Mouse (Mus musculus): Measurements from ENCODE around the gene Cyp4x1. TPM values are rescaled to one million over a fixed set of nuclear protein-coding genes. Genes with fewer than 3 reads are reported as not detected.
A peak's percentile ranks its signal among the peaks of the same experiment; 100 is the strongest.

Gene Cyp4x1
- total and polyA plus RNA-seq, 2 experiments from 2014 or later = 11.3 to 24.7 TPM

GRCm38 (mm10) chr4:115063518-115064239 lies 70.4 kb downstream of the Cyp4x1 start:
- Histone ChIP-seq H3K27ac (ENCODE audit: low read depth, low read length) (peak overlapping the region; percentile 19), H3K27me3 (ENCODE audit: insufficient read depth, low read length) (peaks cover 40% of the 10 kb centered on the region), H3K36me3 (ENCODE audit: insufficient read depth, low read length) (no peaks in the 10 kb centered on the region; the same call in 1 of the 2 replicates), H3K4me3 (ENCODE audit: low read depth, low read length) (peak overlapping the region; percentile 58), H3K9ac (replicated peaks; ENCODE audit: low read length, poor library complexity, severe bottlenecking) (peak overlapping the region; percentile 72), H3K4me1 (ENCODE audit: insufficient read depth, low read length) (no peaks in the 10 kb centered on the region), H3K4me2 (ENCODE audit: low read depth, low read length, poor library complexity, severe bottlenecking) (peak overlapping the region; percentile 74), H3K9me3 (ENCODE audit: low read length) (no peaks in the 10 kb centered on the region)
- TF ChIP-seq CTCF (IDR thresholded peaks at IDR 0.05) = no peak
- ATAC-seq (ENCODE audit: low FRiP score) = peak; percentile 4; the same call in 1 of the 2 replicates
- no peak for DNase-seq (ENCODE audit: low spot score)
- WGBS = 1% methylated on average over 31 of the region's 31 CpGs

GRCm38 (mm10) chr4:115062875-115063517 lies 71.1 kb downstream of the Cyp4x1 start:
- no peaks in the 10 kb centered on the region for H3K4me1 ChIP-seq (ENCODE audit: insufficient read depth, low read length)
- ATAC-seq (ENCODE audit: low FRiP score) (peak; percentile 74), DNase-seq (ENCODE audit: low spot score) (no peak)
- WGBS = under 1% methylated on average over 50 of the region's 58 CpGs
- H3K9ac ChIP-seq (replicated peaks; ENCODE audit: low read length, poor library complexity, severe bottlenecking) = peak overlapping the region; percentile 72
- no peaks in the 10 kb centered on the region for H3K9me3 ChIP-seq (ENCODE audit: low read length)
- H3K27ac ChIP-seq (ENCODE audit: low read depth, low read length) = peak overlapping the region; percentile 19
- H3K27me3 ChIP-seq (ENCODE audit: insufficient read depth, low read length) = peaks cover 40% of the 10 kb centered on the region
- peak overlapping the region; percentile 58 for H3K4me3 ChIP-seq (ENCODE audit: low read depth, low read length)
- H3K4me2 ChIP-seq (ENCODE audit: low read depth, low read length, poor library complexity, severe bottlenecking) = peak overlapping the region; percentile 74
- no peaks in the 10 kb centered on the region for H3K36me3 ChIP-seq (ENCODE audit: insufficient read depth, low read length)
- TF ChIP-seq CTCF (IDR thresholded peaks at IDR 0.05) = no peak

GRCm38 (mm10) chr4:115062540-115062874 lies 71.6 kb downstream of the Cyp4x1 start:
- no peak for ATAC-seq (ENCODE audit: low FRiP score)
- no peaks in the 10 kb centered on the region for H3K9me3 ChIP-seq (ENCODE audit: low read length)
- H3K36me3 ChIP-seq (ENCODE audit: insufficient read depth, low read length) = no peaks in the 10 kb centered on the region
- no peak for TF ChIP-seq CTCF (IDR thresholded peaks at IDR 0.05)
- peak overlapping the region; percentile 74 for H3K4me2 ChIP-seq (ENCODE audit: low read depth, low read length, poor library complexity, severe bottlenecking)
- no peak for DNase-seq (ENCODE audit: low spot score)
- peak overlapping the region; percentile 19 for H3K27ac ChIP-seq (ENCODE audit: low read depth, low read length)
- peak overlapping the region; percentile 72 for H3K9ac ChIP-seq (replicated peaks; ENCODE audit: low read length, poor library complexity, severe bottlenecking)
- peaks cover 40% of the 10 kb centered on the region for H3K27me3 ChIP-seq (ENCODE audit: insufficient read depth, low read length)
- H3K4me3 ChIP-seq (ENCODE audit: low read depth, low read length) = peak overlapping the region; percentile 58
- under 1% methylated on average over 9 of the region's 9 CpGs for WGBS
- H3K4me1 ChIP-seq (ENCODE audit: insufficient read depth, low read length) = no peaks in the 10 kb centered on the region

- H3K36me3 ChIP-seq (ENCODE audit: insufficient read depth, low read length) = no peaks in the 10 kb centered on the region
- 0 out of 2 replicates have a peak overlapping the region, but pooled peaks have one; percentile 40 for H3K9ac ChIP-seq (replicated peaks; ENCODE audit: low read length, poor library complexity, severe bottlenecking)
- H3K4me2 ChIP-seq (ENCODE audit: low read depth, low read length, poor library complexity, severe bottlenecking) = peak overlapping the region; percentile 46
- H3K4me1 ChIP-seq (ENCODE audit: insufficient read depth, low read length) = no peaks in the 10 kb centered on the region
- DNase-seq (ENCODE audit: low spot score) (no peak), ATAC-seq (ENCODE audit: low FRiP score) (no peak)
- peak overlapping the region; percentile 42 for H3K4me3 ChIP-seq (ENCODE audit: low read depth, low read length)
- no peaks in the 10 kb centered on the region for H3K9me3 ChIP-seq (ENCODE audit: low read length)
- no peak for TF ChIP-seq CTCF (IDR thresholded peaks at IDR 0.05)
- peaks cover 34% of the 10 kb centered on the region for H3K27me3 ChIP-seq (ENCODE audit: insufficient read depth, low read length)
- WGBS = 7% methylated on average over 3 of the region's 3 CpGs
- H3K27ac ChIP-seq (ENCODE audit: low read depth, low read length) = peak overlapping the region; percentile 84
Measured at GRCm38 (mm10) chr4:115060753-115061152, 73.3 kb downstream of the Cyp4x1 start.

GRCm38 (mm10) chr4:115059871-115060270 lies 74.2 kb downstream of the Cyp4x1 start:
- DNase-seq (ENCODE audit: low spot score) = no peak
- H3K9ac ChIP-seq (replicated peaks; ENCODE audit: low read length, poor library complexity, severe bottlenecking) = peak overlapping the region; percentile 40
- H3K27me3 ChIP-seq (ENCODE audit: insufficient read depth, low read length) = peaks cover 35% of the 10 kb centered on the region
- ATAC-seq (ENCODE audit: low FRiP score) = no peak
- TF ChIP-seq CTCF (IDR thresholded peaks at IDR 0.05) = no peak
- no peaks in the 10 kb centered on the region for H3K9me3 ChIP-seq (ENCODE audit: low read length)
- H3K4me1 ChIP-seq (ENCODE audit: insufficient read depth, low read length) = no peaks in the 10 kb centered on the region
- peak overlapping the region; percentile 46 for H3K4me2 ChIP-seq (ENCODE audit: low read depth, low read length, poor library complexity, severe bottlenecking)
- peak overlapping the region; percentile 42 for H3K4me3 ChIP-seq (ENCODE audit: low read depth, low read length)
- H3K27ac ChIP-seq (ENCODE audit: low read depth, low read length) = peak overlapping the region; percentile 84
- no peaks in the 10 kb centered on the region for H3K36me3 ChIP-seq (ENCODE audit: insufficient read depth, low read length)
- WGBS = 12% methylated on average over 12 of the region's 12 CpGs

Data from midbrain, postnatal 0 days (tissue).